Mouse (Mus musculus): ENCODE measurements around the gene Golm1. TPM values are rescaled to one million over a fixed set of nuclear protein-coding genes. Genes with fewer than 3 reads are reported as not detected.
A peak's percentile ranks its signal among the peaks of the same experiment; 100 is the strongest.

Golm1 gene
- polyA plus RNA-seq, 1 experiment from 2014 or later: 54.3 TPM

DNA sequence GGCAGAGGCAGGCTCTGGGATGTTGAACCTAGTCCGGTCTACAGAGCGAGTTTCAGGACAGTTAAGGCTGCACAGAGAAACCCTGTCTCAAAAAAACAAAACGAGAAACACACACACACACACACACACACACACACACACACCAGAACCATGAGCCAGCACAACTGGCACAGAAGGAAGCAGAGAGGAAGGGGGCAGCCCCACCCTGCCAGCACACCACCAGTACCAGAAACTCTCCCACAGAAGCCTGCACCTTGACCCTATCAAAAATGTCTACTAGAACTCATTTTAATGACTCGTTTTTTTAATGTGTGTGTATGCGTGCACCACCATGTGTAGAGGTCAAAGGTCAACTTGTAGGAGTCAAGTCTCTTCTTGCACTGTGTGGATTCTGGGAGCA lies 25.8 kb downstream of the Golm1 start:
- H3K4me3 ChIP-seq (ENCODE audit: low read depth, low read length): no peak overlapping the region
- H3K27me3 ChIP-seq (ENCODE audit: control insufficient read depth, insufficient read depth, low read length): no peaks in the 10 kb centered on the region
- H3K9me3 ChIP-seq (ENCODE audit: control insufficient read depth, low read length): no peaks in the 10 kb centered on the region
- H3K36me3 ChIP-seq (ENCODE audit: control insufficient read depth, insufficient read depth, low read length): no peaks in the 10 kb centered on the region
- no peak overlapping the region for H3K9ac ChIP-seq (ENCODE audit: low read length)
- ATAC-seq (ENCODE audit: low FRiP score, low TSS enrichment) (peak; percentile 50; the same call in 1 of the 2 replicates), DNase-seq (ENCODE audit: low spot score) (no peak)
- TF ChIP-seq CTCF (IDR thresholded peaks at IDR 0.05; ENCODE audit: low read depth) (no peak), EP300 (optimal IDR thresholded peaks at IDR 0.05) (no peak)
- 66% methylated on average over 5 of the region's 5 CpGs for WGBS
- H3K27ac ChIP-seq (replicated peaks): no peak overlapping the region
- no peak overlapping the region for H3K4me2 ChIP-seq (replicated peaks; ENCODE audit: low read depth)
- H3K4me1 ChIP-seq (replicated peaks; ENCODE audit: control insufficient read depth, insufficient read depth): no peaks in the 10 kb centered on the region

DNA sequence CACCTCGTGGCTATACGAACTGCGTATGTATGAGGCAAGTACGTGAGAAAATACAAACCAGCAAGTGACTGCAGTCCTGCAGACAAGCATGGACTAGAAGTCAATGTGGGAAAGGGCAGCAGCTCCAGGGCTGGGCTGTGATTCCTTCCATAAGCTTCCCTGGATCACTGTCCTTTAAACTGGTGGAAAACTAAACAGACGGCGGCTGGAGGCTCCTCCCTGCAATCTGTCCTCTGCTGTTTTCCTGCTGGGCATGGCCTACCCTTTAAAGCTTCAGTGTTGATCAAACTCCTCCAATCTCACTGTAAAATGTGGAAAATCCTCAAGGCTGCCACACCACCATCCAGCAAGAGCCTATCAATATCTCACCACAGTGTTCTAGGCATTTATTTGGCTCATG lies 27.0 kb downstream of the Golm1 start:
- Histone ChIP-seq H3K27me3 (ENCODE audit: control insufficient read depth, insufficient read depth, low read length) (no peaks in the 10 kb centered on the region), H3K4me1 (replicated peaks; ENCODE audit: control insufficient read depth, insufficient read depth) (no peaks in the 10 kb centered on the region), H3K4me2 (replicated peaks; ENCODE audit: low read depth) (no peak overlapping the region), H3K36me3 (ENCODE audit: control insufficient read depth, insufficient read depth, low read length) (no peaks in the 10 kb centered on the region), H3K4me3 (ENCODE audit: low read depth, low read length) (no peak overlapping the region), H3K27ac (replicated peaks) (no peak overlapping the region), H3K9ac (ENCODE audit: low read length) (no peak overlapping the region), H3K9me3 (ENCODE audit: control insufficient read depth, low read length) (no peaks in the 10 kb centered on the region)
- ATAC-seq (ENCODE audit: low FRiP score, low TSS enrichment) (no peak), DNase-seq (ENCODE audit: low spot score) (no peak)
- TF ChIP-seq EP300 (optimal IDR thresholded peaks at IDR 0.05) (no peak), CTCF (IDR thresholded peaks at IDR 0.05; ENCODE audit: low read depth) (no peak)
- WGBS: 63% methylated on average over 6 of the region's 6 CpGs

DNA sequence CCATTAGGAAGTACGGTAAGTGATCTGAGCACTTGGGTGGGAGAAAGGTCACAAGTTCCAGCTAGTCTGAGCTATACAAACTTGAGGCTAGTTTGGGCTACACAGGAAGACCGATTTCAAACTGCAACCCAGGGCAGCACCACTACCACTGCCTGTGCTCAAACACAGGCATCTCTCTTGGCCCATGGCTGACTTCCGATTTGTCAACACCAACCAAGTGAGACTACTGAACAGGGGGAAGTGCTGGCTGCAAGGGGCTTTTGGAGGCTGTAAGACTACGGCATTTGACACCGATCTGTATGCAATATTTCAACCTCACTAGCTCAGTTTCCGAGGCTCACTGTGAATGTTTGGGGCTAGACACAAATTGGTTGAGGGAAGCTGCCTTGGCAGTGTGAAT lies 28.1 kb downstream of the Golm1 start:
- Histone ChIP-seq H3K4me2 (replicated peaks; ENCODE audit: low read depth) (no peak overlapping the region), H3K9me3 (ENCODE audit: control insufficient read depth, low read length) (no peaks in the 10 kb centered on the region), H3K4me1 (replicated peaks; ENCODE audit: control insufficient read depth, insufficient read depth) (no peaks in the 10 kb centered on the region), H3K27ac (replicated peaks) (no peak overlapping the region), H3K27me3 (ENCODE audit: control insufficient read depth, insufficient read depth, low read length) (no peaks in the 10 kb centered on the region), H3K9ac (ENCODE audit: low read length) (no peak overlapping the region), H3K36me3 (ENCODE audit: control insufficient read depth, insufficient read depth, low read length) (no peaks in the 10 kb centered on the region), H3K4me3 (ENCODE audit: low read depth, low read length) (no peak overlapping the region)
- DNase-seq (ENCODE audit: low spot score) (no peak), ATAC-seq (ENCODE audit: low FRiP score, low TSS enrichment) (no peak)
- TF ChIP-seq CTCF (IDR thresholded peaks at IDR 0.05; ENCODE audit: low read depth) (no peak), EP300 (optimal IDR thresholded peaks at IDR 0.05) (no peak)
- WGBS: 75% methylated on average over 6 of the region's 6 CpGs

DNA sequence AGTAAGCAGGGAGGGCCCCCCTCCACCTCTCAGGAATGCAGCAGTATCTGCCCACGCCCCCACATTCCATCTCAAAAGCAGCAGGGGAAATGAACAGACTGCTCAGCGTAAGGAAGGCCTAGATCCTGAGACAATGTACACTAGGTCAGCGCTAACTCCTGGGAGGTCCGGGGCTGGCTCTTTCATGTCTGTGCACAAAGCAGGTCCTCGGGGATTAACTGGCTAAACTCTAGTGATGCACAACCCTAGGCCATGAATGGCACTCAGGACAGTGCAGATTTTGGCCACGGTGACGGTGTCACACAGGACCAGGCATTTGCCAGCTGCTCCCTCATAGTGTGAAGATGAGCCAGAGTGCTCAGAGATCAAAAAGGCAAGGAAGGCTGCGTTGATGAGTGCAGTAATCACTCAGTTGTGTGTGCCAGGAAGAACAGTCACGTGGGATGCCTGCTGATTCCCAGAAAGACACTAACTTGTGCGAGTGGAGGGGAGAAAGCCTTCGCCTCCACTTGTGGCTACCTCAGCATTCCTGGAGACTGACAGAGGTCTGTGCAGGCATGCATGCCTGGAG lies 28.9 kb downstream of the Golm1 start:
- no peak overlapping the region for H3K4me3 ChIP-seq (ENCODE audit: low read depth, low read length)
- no peaks in the 10 kb centered on the region for H3K27me3 ChIP-seq (ENCODE audit: control insufficient read depth, insufficient read depth, low read length)
- H3K36me3 ChIP-seq (ENCODE audit: control insufficient read depth, insufficient read depth, low read length): no peaks in the 10 kb centered on the region
- H3K9ac ChIP-seq (ENCODE audit: low read length): no peak overlapping the region
- no peak for DNase-seq (ENCODE audit: low spot score)
- H3K9me3 ChIP-seq (ENCODE audit: control insufficient read depth, low read length): no peaks in the 10 kb centered on the region
- no peak overlapping the region for H3K27ac ChIP-seq (replicated peaks)
- no peak overlapping the region for H3K4me2 ChIP-seq (replicated peaks; ENCODE audit: low read depth)
- TF ChIP-seq CTCF (IDR thresholded peaks at IDR 0.05; ENCODE audit: low read depth): no peak
- no peak for TF ChIP-seq EP300 (optimal IDR thresholded peaks at IDR 0.05)
- no peaks in the 10 kb centered on the region for H3K4me1 ChIP-seq (replicated peaks; ENCODE audit: control insufficient read depth, insufficient read depth)
- WGBS: 53% methylated on average over 11 of the region's 11 CpGs
- no peak for ATAC-seq (ENCODE audit: low FRiP score, low TSS enrichment)

DNA sequence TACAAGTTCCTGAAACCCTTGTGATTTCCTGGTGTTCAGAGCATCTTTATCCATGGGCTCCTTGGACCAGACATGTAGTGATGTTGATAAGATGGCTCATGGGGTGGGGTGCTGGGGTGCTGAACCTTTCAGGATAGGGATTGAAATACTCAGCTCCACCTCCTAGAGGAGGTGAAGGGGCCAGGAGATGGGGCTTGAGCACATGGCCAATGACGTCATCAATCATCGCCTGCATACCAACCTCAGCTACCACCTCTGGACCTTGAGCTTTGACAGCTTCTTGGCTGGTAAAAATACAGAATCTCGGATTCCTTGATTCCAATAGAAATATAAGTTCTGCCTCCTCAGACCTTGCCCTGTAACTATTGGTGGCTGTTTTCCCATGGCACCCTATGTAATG lies 30.1 kb downstream of the Golm1 start:
- no peaks in the 10 kb centered on the region for H3K4me1 ChIP-seq (replicated peaks; ENCODE audit: control insufficient read depth, insufficient read depth)
- DNase-seq (ENCODE audit: low spot score) (no peak), ATAC-seq (ENCODE audit: low FRiP score, low TSS enrichment) (no peak)
- H3K4me2 ChIP-seq (replicated peaks; ENCODE audit: low read depth): no peak overlapping the region
- no peak overlapping the region for H3K4me3 ChIP-seq (ENCODE audit: low read depth, low read length)
- no peak for TF ChIP-seq CTCF (IDR thresholded peaks at IDR 0.05; ENCODE audit: low read depth)
- no peak for TF ChIP-seq EP300 (optimal IDR thresholded peaks at IDR 0.05)
- H3K9ac ChIP-seq (ENCODE audit: low read length): no peak overlapping the region
- H3K36me3 ChIP-seq (ENCODE audit: control insufficient read depth, insufficient read depth, low read length): no peaks in the 10 kb centered on the region
- H3K27me3 ChIP-seq (ENCODE audit: control insufficient read depth, insufficient read depth, low read length): no peaks in the 10 kb centered on the region
- no peak overlapping the region for H3K27ac ChIP-seq (replicated peaks)
- no peaks in the 10 kb centered on the region for H3K9me3 ChIP-seq (ENCODE audit: control insufficient read depth, low read length)
- WGBS: 89% methylated on average over 3 of the region's 3 CpGs

DNA sequence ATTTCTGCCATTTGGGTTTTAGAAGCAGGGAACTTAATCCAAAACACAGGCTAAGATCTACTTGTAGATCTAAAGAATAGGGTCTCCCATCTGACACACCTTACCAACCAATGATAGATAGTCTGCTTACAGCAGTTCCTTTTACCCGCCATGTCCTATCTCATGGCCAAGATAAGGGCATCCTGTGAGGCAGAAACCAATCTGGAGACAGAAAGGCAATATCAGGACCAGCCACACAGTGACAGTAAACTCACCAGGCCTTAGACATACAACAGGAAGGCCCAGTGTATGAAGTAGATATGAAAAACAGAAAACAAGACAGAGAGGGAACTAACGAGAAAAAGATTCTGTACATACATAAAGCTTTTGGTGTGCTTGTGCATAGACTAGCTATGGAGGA lies 32.8 kb downstream of the Golm1 start:
- H3K27me3 ChIP-seq (ENCODE audit: control insufficient read depth, insufficient read depth, low read length): no peaks in the 10 kb centered on the region
- no peak overlapping the region for H3K4me2 ChIP-seq (replicated peaks; ENCODE audit: low read depth)
- no peak overlapping the region for H3K27ac ChIP-seq (replicated peaks)
- no peak overlapping the region for H3K9ac ChIP-seq (ENCODE audit: low read length)
- H3K36me3 ChIP-seq (ENCODE audit: control insufficient read depth, insufficient read depth, low read length): peaks cover 3% of the 10 kb centered on the region; the same call in 1 of the 2 replicates
- WGBS: 80% methylated on average over 2 of the region's 2 CpGs
- no peak for DNase-seq (ENCODE audit: low spot score)
- no peak overlapping the region for H3K4me3 ChIP-seq (ENCODE audit: low read depth, low read length)
- no peak for TF ChIP-seq CTCF (IDR thresholded peaks at IDR 0.05; ENCODE audit: low read depth)
- TF ChIP-seq EP300 (optimal IDR thresholded peaks at IDR 0.05): no peak
- H3K4me1 ChIP-seq (replicated peaks; ENCODE audit: control insufficient read depth, insufficient read depth): no peaks in the 10 kb centered on the region
- no peak for ATAC-seq (ENCODE audit: low FRiP score, low TSS enrichment)
- H3K9me3 ChIP-seq (ENCODE audit: control insufficient read depth, low read length): no peaks in the 10 kb centered on the region
